Mouse (Mus musculus) adrenal gland, adult (tissue): ENCODE measurements around the gene Psma6.
"Not testable (repeated sequence)": the region's sequence is repeated elsewhere in the genome, so short reads cannot be mapped to it uniquely, and the experiment has no call there.

Experiments used
- DNase-seq, 2 experiments: peaks; one replicate each; pipeline ENCODE4 v3.0.0; 2022 to 2023; ENCODE audit warnings: low spot score in 1 of 2; ENCODE audit not compliant: inconsistent age in 2 of 2

The Psma6 gene

GRCm38 (mm10) chr12:55384023-55384749, at the start of gene Psma6:
Gene Psma6, plus strand, starts transcription at chr12:55384222.
- peak in 1 of 2 experiments; percentile 44 for DNase-seq

DNA sequence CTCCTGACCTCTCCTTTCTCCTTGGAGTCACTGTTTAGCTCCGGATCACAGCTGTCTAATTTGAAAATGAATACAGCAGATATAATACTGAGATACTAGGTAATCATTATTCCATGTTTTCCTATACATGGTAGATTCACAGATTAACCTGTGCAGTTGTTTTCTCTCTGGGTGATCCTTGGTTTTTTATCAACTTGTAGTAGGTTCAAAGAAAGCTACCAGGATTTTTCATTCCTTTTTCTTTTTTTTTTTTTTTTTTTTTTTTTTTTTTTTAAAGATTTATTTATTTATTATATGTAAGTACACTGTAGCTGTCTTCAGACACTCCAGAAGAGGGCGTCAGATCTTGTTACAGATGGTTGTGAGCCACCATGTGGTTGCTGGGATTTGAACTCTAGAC, 45.5 kb upstream of the Psma6 start:
- DNase-seq = not testable (repeated sequence)

- DNase-seq = not testable (repeated sequence)
Observed at GRCm38 (mm10) chr12:55343045-55343444, 41.0 kb upstream of the Psma6 start.

DNA sequence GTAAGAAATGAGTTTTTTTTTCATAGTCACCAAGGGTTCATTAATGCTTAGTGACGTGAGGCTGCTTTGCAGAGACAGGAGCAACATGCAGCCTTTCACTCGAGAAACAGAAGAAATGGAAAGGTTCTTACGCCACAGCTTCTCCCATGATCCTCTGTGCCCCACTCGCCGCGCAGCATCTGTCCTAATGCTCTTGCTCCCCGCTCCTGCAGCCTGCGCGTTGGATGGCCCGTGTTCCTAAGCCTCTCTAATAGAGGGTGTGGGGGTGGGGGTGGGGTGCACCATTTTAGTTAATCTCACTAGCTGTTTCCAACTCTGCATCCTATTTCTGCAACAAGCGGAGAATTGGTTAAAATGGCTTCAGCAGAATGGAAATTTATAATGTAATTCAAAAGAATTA, 40.0 kb upstream of the Psma6 start:
- DNase-seq = no peak

- no peak for DNase-seq
Observed at GRCm38 (mm10) chr12:55344583-55344982, 39.4 kb upstream of the Psma6 start.

DNA sequence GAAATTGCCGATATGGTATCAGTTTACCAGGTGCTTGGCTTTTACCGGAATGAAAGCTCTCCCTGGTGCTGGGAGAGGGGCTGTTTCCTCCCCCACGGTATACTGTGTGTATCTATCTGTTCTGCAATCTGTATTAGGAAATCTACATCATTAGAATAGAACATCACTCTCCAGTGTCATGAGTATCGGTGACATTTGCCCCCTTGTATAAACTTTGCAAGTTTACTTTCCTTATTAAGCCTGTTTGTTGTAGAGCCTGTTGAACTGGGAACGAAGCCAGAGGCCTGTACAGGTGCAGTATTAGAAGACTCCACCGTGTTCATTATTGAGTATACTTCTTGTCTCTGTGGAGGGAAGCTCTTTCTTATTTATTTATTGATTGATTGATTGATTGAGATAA, 30.6 kb upstream of the Psma6 start:
- DNase-seq = no peak

GRCm38 (mm10) chr12:55354904-55355303, 29.1 kb upstream of the Psma6 start:
- peak; percentile 19 to 77 for DNase-seq

- no peak for DNase-seq
Observed at GRCm38 (mm10) chr12:55357303-55357702, 26.7 kb upstream of the Psma6 start.

DNA sequence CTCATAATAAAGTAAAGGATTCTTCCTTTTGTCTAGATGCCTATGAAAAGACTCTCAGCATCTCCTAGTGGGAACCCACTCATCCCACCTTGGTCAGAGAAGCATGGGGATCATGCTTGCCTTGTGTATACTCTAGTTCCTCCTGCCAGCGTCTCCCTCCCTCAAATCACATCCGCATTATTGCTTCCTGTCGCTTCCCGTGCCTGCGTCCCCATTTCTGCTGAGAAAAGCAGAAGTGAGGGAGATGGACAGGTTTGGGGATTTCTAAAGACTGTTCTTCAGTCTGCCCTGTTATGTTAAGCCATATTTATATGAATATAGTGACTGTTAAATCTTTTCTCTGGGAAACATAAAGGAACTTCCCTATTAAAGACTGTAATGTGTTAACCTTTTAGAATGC, 23.1 kb upstream of the Psma6 start:
- DNase-seq = no peak

DNA sequence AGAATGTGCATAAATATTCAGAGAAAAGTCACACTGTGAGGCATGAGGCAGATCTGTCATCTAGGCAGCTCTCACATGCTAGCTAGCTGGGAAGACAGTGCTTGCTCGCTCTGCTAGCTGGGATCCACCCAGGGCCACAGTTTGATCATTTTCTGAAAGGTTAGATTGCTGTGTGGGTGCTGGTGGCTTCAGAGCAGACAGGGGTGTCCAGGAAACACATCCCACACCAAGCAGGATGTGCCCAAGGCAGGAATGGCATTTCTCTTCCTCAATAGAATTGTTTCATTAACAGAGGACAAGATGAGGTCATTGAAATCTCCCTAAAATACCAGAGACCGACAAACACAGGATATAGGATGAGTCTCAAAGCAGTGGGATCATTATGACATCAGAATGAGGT, 18.9 kb upstream of the Psma6 start:
- no peak for DNase-seq

GRCm38 (mm10) chr12:55372424-55373055, 11.5 kb upstream of the Psma6 start:
- DNase-seq = peak in 1 of 2 experiments; percentile 65

- no peak for DNase-seq
Observed at GRCm38 (mm10) chr12:55376956-55377609, 6.9 kb upstream of the Psma6 start.

DNA sequence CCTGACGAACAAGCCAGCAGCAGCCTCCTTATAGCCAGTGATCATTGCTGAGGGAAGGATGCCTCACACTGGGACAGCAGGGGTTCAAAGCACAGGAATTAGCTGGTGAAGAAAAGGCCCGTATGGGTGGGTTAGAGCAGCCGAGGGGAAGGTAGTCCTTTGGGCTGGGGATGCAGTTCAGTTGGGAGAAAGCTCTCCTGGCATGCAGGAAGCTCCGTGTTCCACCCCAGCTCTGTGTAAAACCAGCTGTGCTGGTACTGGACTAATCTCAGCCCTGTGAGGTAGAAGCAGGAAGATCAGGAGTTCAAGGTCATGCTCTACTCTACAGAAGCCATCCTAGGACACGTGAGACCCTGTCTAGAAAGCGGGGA, 6.4 kb upstream of the Psma6 start:
- no peak for DNase-seq

DNA sequence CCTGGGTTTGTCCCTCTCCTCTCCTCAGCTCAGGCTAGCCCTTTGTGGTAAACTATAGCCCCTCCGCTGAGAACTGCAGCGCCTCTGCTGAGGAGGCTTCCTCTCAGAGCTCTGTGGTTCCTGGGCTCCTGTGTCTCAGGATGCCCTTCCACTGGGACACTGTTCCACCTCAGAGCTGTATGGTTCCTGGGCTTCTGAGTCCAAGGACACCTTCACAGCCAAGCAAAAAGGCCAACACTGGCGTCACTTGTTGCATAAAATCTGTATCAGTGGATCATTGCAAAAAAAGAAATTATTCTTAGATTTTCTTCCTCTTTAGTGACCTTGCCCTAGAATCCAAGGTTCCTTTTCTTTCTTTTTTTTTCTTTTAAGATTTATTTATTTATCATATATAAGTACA, 804 bp downstream of the Psma6 start:
- DNase-seq = peak; percentile 82 to 87

DNA sequence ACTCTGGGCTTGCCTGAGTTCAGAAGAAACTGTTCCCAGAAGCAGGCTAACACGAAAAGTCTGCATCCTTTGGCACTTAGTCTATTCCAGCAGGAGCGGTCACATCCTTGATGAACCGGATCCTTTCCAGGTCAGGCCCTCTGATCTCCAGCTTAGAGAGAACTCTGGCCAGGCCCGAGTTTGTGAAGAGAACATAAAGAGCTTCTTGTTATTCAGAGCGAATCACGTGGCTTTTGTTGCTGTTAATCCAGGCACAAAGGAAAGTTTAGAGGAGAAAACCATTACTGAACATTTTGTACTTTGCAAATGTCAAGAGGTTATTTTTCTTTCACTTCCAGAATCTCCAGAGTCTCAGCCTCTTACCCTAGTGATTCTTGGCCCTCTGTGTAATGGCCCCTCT, 1.9 kb downstream of the Psma6 start:
- peak; percentile 78 to 80 for DNase-seq

- no peak for DNase-seq
Observed at GRCm38 (mm10) chr12:55386456-55386855, 2.4 kb downstream of the Psma6 start.

GRCm38 (mm10) chr12:55387083-55387787, 3.2 kb downstream of the Psma6 start:
- DNase-seq = peak; percentile 50 to 84

DNA sequence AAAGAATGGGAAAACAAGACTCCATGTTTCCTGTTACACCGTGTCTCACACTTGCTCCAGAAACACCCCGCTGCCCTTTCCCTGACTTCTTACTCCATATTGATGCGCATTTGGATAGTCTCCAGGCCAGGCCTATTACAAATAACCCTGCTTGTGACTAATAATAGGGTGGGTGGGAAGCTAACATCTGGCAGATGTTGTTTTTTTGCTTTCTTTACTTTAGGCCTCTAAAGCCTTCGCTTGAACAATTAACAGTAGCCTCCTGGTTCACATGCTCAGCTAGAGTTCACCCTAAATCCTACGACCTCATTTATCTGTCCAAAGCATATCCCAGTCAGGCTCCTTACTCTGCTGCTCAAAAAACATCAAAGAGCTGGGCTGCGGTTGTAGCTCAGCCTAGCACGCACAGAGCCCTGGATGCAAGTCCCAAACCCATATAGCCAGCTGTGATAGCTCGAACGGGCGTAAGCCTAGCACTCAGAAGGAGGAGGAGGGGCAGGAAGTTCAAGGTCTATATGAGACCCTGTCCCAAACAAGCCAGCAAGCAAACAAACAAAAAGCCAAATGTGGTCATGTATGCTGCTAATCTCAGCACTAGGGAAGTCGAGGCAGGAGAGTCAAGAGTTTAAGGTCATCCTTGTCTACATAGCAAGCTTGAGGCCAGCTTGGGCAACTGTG, 3.9 kb downstream of the Psma6 start:
- DNase-seq = peak; percentile 40 to 68

DNA sequence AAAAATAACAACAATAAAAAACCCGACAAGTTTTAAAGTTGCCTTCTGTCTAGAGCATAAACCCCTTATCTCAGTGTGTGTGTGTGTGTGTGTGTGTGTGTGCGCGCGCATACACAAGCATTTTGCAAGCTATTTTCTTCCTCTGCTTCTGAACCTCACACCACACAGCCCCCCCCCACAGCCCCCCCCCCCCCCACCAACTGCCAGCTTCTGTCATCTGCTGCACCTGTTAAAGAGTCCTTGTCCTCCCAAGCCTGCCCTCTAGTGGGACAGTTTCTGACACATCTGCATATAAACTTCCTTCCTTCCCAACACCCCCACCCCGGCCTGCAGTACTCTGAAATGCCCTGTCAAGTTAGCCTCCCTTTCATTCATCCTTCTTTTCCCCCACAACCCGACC, 4.5 kb downstream of the Psma6 start:
- DNase-seq = peak; percentile 49 to 75

DNA sequence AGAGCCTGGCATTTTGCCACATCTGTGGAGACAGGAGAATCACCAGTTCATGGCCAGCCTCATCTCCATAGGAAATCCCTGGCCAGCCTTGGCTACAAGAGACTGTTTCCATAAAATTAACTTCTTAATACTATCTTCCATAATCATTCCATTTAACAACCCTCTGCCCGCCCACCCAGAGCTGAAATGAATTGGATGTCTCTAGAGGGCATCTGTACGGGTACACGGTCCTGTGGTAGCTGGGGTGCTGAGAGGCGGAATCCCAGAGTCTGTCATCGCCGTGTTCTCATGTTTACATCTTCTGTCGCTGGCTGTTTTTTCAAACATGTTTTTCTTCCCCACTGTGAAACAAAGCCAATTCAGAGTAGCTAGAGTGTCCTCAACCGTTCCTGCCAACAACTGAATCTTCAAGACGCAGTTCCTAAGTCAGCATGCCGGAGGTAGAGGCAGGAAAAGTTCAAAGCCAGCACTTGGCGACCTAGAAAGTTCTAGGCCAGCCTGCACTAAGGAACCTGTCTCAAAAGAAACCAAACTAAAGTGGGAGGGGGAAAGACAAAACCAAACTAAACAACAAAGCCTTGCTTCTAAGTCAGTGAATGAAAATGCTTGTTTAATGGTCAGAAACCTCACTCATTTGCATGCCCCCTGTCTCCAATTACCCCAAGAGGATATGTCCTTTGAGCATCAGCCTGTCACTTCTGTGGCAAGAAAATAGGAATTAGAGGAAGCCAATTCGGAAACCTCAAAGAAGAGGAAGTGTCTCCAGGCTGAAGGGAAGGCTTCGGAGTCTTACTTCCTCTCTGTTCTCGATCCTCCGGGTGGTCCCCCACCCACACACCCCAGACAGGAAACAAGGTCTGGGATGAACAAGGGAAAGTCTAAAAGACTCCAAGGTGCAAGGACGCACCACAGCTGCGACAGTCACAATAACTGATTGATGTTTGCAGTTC, 5.4 kb downstream of the Psma6 start:
- peak; percentile 34 to 66 for DNase-seq
